Mouse (Mus musculus) Patski (cell line): ENCODE measurements at regions not wholly inside any gene's neighbourhood (a gene's known extent, or its start where the extent isn't known, plus 50 kb on each side); places are given as distances from the start of the nearest gene placed in this dataset.

Source experiments
- ATAC-seq: fragments of 100-300 bp; one replicate; pipeline ENCODE4 v1.8.0; 2021
- CTCF ChIA-PET: fragments of 350-600 bp; sonication (Branson Sonifier 250); formaldehyde crosslinking; loops from one replicate; lab custom pipeline; 2022; ENCODE audit warnings: inconsistent platforms; lab: Charles Lee
- POLR2A ChIA-PET: fragments of 350-600 bp; sonication (Branson Sonifier 250); formaldehyde crosslinking; loops from one replicate; lab custom pipeline; 2022; ENCODE audit warnings: antibody characterized with exemption, inconsistent platforms; lab: Charles Lee
- DNase-seq: peaks from one replicate; pipeline ENCODE4 v3.0.0-alpha.2; 2011; ENCODE audit warnings: low read depth, low spot score
- H3K27me3 ChIP-seq: fragments of 371-371 bp; one replicate; pipeline ENCODE4 v1.5.1; 2021
- CTCF ChIP-seq: fragments of 100-300 bp; IDR thresholded peaks from one replicate; pipeline ENCODE4 v1.5.1; 2021
- in situ Hi-C: fragments of 300-500 bp; cut with MboI; formaldehyde crosslinking; loops from 3 replicates; pipeline ENCODE4 v1.11.1; 2018; ENCODE audit warnings: low pct_unique_long_range_greater_than_20kb, mixed read lengths

GRCm38 (mm10) chr1:55807028-55807427 is 401.3 kb downstream of the Plcl1 start:
- in situ Hi-C loops: no loop called here
- TF ChIP-seq CTCF: no peak
- ATAC-seq: no peak
- DNase-seq: no peak
- ChIA-PET POLR2A (no interaction called here), CTCF (no interaction called here)
- no peaks in the 10 kb centered on the region for H3K27me3 ChIP-seq

- no peak for DNase-seq
- in situ Hi-C loops: no loop called here
- TF ChIP-seq CTCF: no peak
These were observed 403.2 kb downstream of the Plcl1 start for GRCm38 (mm10) chr1:55808724-55809519.

GRCm38 (mm10) chr1:55812486-55812885 is 406.8 kb downstream of the Plcl1 start:
- CTCF ChIA-PET: no interaction called here
- POLR2A ChIA-PET: no interaction called here
- TF ChIP-seq CTCF: no peak
- in situ Hi-C loops: no loop called here
- DNase-seq (no peak), ATAC-seq (no peak)
- H3K27me3 ChIP-seq: peaks cover 4% of the 10 kb centered on the region

More at GRCm38 (mm10) chr1:55808724-55809519, 403.2 kb downstream of the Plcl1 start:
- no peak for ATAC-seq
- no peaks in the 10 kb centered on the region for H3K27me3 ChIP-seq
- ChIA-PET POLR2A (no interaction called here), CTCF (no interaction called here)

DNA sequence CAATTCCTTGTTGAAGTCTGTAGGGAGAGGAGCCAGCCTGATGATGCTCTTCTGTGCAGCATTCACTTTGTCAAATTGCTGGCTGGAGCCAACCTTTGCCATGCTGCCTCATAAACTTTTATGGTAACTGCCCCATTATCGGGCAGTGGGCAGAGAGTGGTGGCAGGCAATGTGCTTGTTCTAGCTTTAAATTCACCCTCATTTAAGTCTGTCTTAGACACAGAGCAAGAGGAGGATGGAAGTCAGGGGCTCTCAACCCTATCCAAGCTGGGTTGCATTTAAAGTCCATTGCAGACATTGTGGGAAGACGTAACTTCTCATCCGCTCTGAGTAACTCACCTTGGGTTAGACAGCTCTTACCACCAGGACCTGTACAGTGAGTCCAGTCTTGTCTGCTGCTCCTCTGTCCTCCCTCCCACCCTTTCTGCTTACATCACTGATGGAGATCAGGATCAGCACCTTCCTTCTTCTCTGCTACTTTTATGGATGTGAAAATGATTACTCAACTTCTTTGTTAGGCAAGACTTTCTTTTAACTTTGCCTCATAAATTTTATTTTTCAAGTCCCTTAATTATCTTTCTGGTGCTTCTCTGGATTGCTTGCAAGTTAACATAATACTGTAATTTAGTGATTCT is 415.3 kb downstream of the Plcl1 start:
- in situ Hi-C loops: no loop called here
- no peak for TF ChIP-seq CTCF
- no peaks in the 10 kb centered on the region for H3K27me3 ChIP-seq
- ChIA-PET CTCF (interaction anchor here (1.6 kb wide), 1 partner anchor 64 kb away, joined by 3 read pairs; no protein-coding TSS in a partner anchor), POLR2A (no interaction called here)
- DNase-seq (peak; percentile 35), ATAC-seq (no peak)

- no peak for DNase-seq
- ATAC-seq: no peak
- in situ Hi-C loops: no loop called here
- no peaks in the 10 kb centered on the region for H3K27me3 ChIP-seq
- ChIA-PET CTCF (no interaction called here), POLR2A (no interaction called here)
- no peak for TF ChIP-seq CTCF
These were observed 416.9 kb downstream of the Plcl1 start for GRCm38 (mm10) chr1:55822599-55822998.

DNA sequence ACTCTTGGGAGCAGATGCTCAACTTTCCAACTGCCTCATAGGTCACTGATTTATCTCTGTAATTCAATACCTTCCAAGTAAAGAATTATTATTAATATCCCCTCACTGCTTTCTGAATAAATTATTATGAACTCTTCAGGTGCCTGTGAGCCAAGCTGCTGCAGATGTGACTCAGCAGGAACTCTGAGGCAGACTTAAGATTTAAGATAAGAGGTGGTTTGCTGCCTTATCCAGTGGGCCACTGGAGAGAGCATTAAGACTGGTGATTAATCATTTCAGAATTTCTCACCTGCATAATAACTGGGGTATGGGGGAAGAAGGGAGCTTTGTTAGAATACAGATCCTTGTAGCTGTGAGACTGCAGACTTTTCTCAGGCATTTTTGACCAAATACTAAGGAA is 421.5 kb downstream of the Plcl1 start:
- H3K27me3 ChIP-seq: peaks cover 3% of the 10 kb centered on the region
- DNase-seq (no peak), ATAC-seq (no peak)
- TF ChIP-seq CTCF: no peak
- POLR2A ChIA-PET: no interaction called here
- CTCF ChIA-PET: interaction anchor here (1.2 to 2.0 kb wide), 3 partner anchors 9 to 445 kb away, joined by 3 to 6 read pairs (median 3); no protein-coding TSS in a partner anchor
- in situ Hi-C loops: no loop called here

DNA sequence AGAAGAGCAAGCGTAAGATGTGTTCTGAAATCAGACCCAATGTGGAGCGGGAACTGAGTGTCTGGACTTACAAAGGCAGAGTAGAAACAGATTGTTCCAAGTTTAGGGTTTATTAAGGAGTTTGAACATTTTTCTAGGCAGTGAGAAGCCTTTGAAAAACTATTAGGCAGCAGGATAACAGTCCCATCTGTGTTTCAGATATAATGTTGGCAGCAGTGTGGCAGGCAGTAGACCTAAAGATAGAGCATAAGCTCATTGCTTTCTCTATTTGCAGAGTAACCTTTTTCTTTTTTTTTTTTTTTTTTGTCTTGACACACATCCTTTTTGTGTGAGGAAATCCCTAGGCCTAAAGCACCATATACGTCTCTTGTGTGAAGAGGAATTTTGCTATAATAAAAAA is 429.6 kb downstream of the Plcl1 start:
- ChIA-PET CTCF (interaction anchor here (0.6 to 1.2 kb wide), 3 partner anchors 8 to 569 kb away, joined by 3 to 4 read pairs (median 3); no protein-coding TSS in a partner anchor), POLR2A (no interaction called here)
- no peak for TF ChIP-seq CTCF
- peaks cover 3% of the 10 kb centered on the region for H3K27me3 ChIP-seq
- in situ Hi-C loops: loop anchor here (10.0 kb wide), 1 partner anchor 430 kb away; the partner anchor contains the start of gene Plcl1
- DNase-seq (no peak), ATAC-seq (no peak)

DNA sequence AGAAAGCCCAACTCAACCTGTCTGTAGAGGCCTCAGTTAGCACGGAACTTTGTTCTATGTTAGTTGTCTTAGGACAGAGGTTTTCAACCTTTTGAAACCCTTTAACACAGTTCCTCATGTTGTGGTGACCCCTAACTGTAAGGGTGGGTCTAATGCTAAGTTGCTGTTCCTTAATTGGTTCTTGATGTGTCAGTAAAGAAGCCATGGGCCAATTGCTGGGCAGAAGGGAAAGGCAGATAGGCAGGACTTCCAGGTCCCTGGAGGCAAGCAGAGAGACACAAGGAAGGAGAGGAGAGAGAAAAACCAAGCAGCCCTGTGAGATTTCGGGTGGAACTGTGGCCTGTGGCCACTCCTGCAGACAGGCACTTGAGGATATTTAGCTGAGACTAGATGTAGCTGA is 431.0 kb downstream of the Plcl1 start:
- in situ Hi-C loops: loop anchor here (10.0 kb wide), 1 partner anchor 432 kb away; the partner anchor contains the start of gene Plcl1
- H3K27me3 ChIP-seq: no peaks in the 10 kb centered on the region
- DNase-seq (no peak), ATAC-seq (no peak)
- TF ChIP-seq CTCF: no peak
- POLR2A ChIA-PET: no interaction called here
- CTCF ChIA-PET: interaction anchor here (2.1 to 3.9 kb wide), 3 partner anchors 14 to 432 kb away, joined by 9 to 21 read pairs (median 10); no protein-coding TSS in a partner anchor

- ATAC-seq: no peak
- POLR2A ChIA-PET: no interaction called here
- no peaks in the 10 kb centered on the region for H3K27me3 ChIP-seq
- CTCF ChIA-PET: interaction anchor here (0.7 to 3.9 kb wide), 10 partner anchors 8 to 433 kb away, joined by 3 to 21 read pairs (median 6); no protein-coding TSS in a partner anchor
- TF ChIP-seq CTCF: no peak
- in situ Hi-C loops: loop anchor here (10.0 kb wide), 1 partner anchor 433 kb away; the partner anchor contains the start of gene Plcl1
- DNase-seq: no peak
These were observed 431.6 kb downstream of the Plcl1 start for GRCm38 (mm10) chr1:55837366-55837765.

- no peak for DNase-seq
These were observed 432.4 kb downstream of the Plcl1 start for GRCm38 (mm10) chr1:55838168-55838567.

More at GRCm38 (mm10) chr1:55838168-55838567, 432.4 kb downstream of the Plcl1 start:
- no peak for ATAC-seq
- POLR2A ChIA-PET: no interaction called here
- no peaks in the 10 kb centered on the region for H3K27me3 ChIP-seq
- peak; percentile 87 for TF ChIP-seq CTCF
- CTCF ChIA-PET: interaction anchor here (0.7 to 3.9 kb wide), 14 partner anchors 9 to 434 kb away, joined by 3 to 21 read pairs (median 4); no protein-coding TSS in a partner anchor
- in situ Hi-C loops: loop anchor here (10.0 kb wide), 1 partner anchor 433 kb away; the partner anchor contains the start of gene Plcl1
